Mouse (Mus musculus): ENCODE measurements at regions not wholly inside any gene's neighbourhood (a gene's known extent, or its start where the extent isn't known, plus 50 kb on each side); places are given as distances from the start of the nearest gene placed in this dataset.
A peak's percentile ranks its signal among the peaks of the same experiment; 100 is the strongest.

DNA sequence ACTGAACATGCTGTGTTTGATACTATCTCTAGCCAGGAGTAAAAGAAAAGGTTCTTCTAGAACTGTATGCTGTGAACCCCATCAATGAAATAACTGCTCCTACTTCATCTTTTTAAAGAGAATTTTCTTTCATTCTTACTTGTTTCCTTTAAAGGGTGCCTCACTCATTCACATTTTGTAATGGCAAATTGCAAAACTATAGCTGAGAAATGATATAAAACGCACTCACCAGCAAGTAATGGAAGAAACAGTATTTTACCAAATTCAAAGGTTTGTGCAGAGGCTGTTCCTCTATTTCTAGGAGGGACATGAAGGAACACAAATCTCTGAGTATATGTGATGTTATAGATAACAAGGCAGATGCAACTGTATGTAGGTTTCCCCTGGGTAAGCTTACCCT is 183.4 kb downstream of the Gm11146 start:
- H3K4me1 ChIP-seq (ENCODE audit: control insufficient read depth, insufficient read depth, low read length) = no peaks in the 10 kb centered on the region
- no peak overlapping the region for H3K4me2 ChIP-seq (replicated peaks; ENCODE audit: low read depth, low read length)
- no peak overlapping the region for H3K27ac ChIP-seq (ENCODE audit: low read depth, low read length)
- no peak overlapping the region for H3K9ac ChIP-seq (ENCODE audit: low read depth, low read length)
- WGBS = 85% methylated on average over 1 of the region's 1 CpGs
- H3K36me3 ChIP-seq (ENCODE audit: control insufficient read depth, insufficient read depth, low read length) = no peaks in the 10 kb centered on the region
- no peak overlapping the region for H3K4me3 ChIP-seq (ENCODE audit: low read length)
- no peaks in the 10 kb centered on the region for H3K27me3 ChIP-seq (ENCODE audit: control insufficient read depth, insufficient read depth, low read length)
- ATAC-seq (ENCODE audit: low FRiP score, low TSS enrichment) = no peak
- H3K9me3 ChIP-seq (ENCODE audit: control insufficient read depth, low read length) = no peaks in the 10 kb centered on the region

DNA sequence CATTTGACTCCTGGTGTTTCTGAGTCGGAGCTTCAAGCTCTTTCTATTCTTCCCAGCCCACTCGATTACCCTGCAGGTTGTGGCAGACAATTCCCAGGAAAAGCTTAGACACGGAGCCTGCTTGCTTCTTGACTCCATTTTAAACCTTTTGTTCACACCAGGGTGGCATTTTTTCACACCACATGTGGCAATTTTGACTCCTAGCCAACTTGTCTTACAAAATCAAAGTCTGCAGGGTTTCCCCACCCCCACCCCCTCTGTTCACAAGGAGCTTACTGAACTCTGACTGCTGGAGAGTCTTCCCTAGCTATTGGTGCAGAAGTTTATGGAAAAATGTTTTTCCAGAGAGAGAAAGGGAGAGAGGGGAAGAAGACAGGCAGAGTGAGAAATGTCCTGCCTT is 184.1 kb downstream of the Gm11146 start:
- 12% methylated on average over 3 of the region's 3 CpGs for WGBS
- Histone ChIP-seq H3K4me1 (ENCODE audit: control insufficient read depth, insufficient read depth, low read length) (no peaks in the 10 kb centered on the region), H3K4me3 (ENCODE audit: low read length) (no peak overlapping the region), H3K36me3 (ENCODE audit: control insufficient read depth, insufficient read depth, low read length) (no peaks in the 10 kb centered on the region), H3K9me3 (ENCODE audit: control insufficient read depth, low read length) (no peaks in the 10 kb centered on the region), H3K4me2 (replicated peaks; ENCODE audit: low read depth, low read length) (no peak overlapping the region), H3K9ac (ENCODE audit: low read depth, low read length) (no peak overlapping the region), H3K27me3 (ENCODE audit: control insufficient read depth, insufficient read depth, low read length) (no peaks in the 10 kb centered on the region), H3K27ac (ENCODE audit: low read depth, low read length) (no peak overlapping the region)
- no peak for ATAC-seq (ENCODE audit: low FRiP score, low TSS enrichment)

DNA sequence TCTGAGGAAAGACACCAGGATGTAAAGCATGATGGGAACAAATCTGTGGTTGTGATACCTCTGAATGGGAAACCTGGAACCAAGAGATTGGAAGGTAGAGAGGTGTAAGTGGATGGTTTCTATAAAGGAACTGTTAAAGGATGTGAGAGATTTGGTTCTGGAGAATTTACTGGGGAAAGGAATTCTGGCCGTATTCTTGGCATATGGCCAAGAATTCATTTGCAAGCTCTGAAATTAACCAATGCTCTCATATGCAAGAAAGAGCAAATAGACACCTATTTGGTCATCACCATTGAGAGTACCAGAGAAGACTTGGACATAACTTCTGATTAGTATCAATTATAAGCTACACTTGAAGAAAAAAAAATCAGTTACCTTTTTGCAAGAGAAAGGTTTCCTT is 187.3 kb downstream of the Gm11146 start:
- Histone ChIP-seq H3K36me3 (ENCODE audit: control insufficient read depth, insufficient read depth, low read length) (no peaks in the 10 kb centered on the region), H3K27ac (ENCODE audit: low read depth, low read length) (no peak overlapping the region), H3K9me3 (ENCODE audit: control insufficient read depth, low read length) (no peaks in the 10 kb centered on the region), H3K9ac (ENCODE audit: low read depth, low read length) (no peak overlapping the region), H3K27me3 (ENCODE audit: control insufficient read depth, insufficient read depth, low read length) (no peaks in the 10 kb centered on the region), H3K4me3 (ENCODE audit: low read length) (no peak overlapping the region), H3K4me2 (replicated peaks; ENCODE audit: low read depth, low read length) (no peak overlapping the region), H3K4me1 (ENCODE audit: control insufficient read depth, insufficient read depth, low read length) (no peaks in the 10 kb centered on the region)
- 48% methylated on average over 1 of the region's 1 CpGs for WGBS
- ATAC-seq (ENCODE audit: low FRiP score, low TSS enrichment) = no peak

DNA sequence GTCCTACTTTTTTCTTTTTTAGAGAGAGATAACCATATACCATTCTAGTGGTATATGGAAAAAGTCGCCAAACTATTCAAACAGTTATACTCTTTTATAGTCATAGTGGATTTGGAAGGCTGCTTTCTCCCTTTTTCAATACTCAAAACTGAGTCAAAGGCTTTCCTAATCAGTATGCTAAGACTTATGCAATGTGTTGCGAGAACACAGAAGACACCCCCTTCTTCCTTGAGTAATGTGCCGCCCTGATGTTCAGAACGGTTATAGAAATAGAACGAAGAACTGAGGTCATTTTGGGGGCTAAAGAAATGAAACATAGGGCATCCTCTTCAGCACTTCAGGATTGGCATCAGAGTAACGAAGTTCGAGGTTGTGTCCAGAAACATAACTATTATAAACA is 192.7 kb downstream of the Gm11146 start:
- Histone ChIP-seq H3K27me3 (ENCODE audit: control insufficient read depth, insufficient read depth, low read length) (no peaks in the 10 kb centered on the region), H3K4me1 (ENCODE audit: control insufficient read depth, insufficient read depth, low read length) (0 out of 2 replicates have a peak, but pooled peaks cover 5% of the 10 kb centered on the region), H3K4me2 (replicated peaks; ENCODE audit: low read depth, low read length) (no peak overlapping the region), H3K9me3 (ENCODE audit: control insufficient read depth, low read length) (no peaks in the 10 kb centered on the region), H3K9ac (ENCODE audit: low read depth, low read length) (no peak overlapping the region), H3K4me3 (ENCODE audit: low read length) (no peak overlapping the region), H3K27ac (ENCODE audit: low read depth, low read length) (no peak overlapping the region), H3K36me3 (ENCODE audit: control insufficient read depth, insufficient read depth, low read length) (no peaks in the 10 kb centered on the region)
- WGBS = 89% methylated on average over 7 of the region's 7 CpGs
- ATAC-seq (ENCODE audit: low FRiP score, low TSS enrichment) = no peak

DNA sequence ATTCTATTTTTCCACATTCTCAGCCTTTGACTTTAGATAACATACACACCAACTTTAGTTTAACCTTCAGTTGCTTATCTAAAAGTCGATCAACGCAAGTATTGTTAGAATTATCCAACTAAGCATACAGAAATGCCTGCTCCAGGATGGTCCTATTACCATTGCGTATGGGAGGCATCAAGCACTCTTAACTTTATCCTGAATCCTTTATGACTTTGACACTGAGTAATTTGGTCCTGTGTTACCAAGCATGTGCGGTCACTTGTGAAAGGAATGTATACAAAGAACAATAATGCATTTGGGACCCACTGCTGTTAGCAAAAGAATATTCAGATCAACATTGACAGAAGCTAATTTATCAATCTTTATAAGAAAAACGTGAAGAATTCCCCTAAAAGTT is 194.9 kb downstream of the Gm11146 start:
- Histone ChIP-seq H3K9me3 (ENCODE audit: control insufficient read depth, low read length) (no peaks in the 10 kb centered on the region), H3K4me1 (ENCODE audit: control insufficient read depth, insufficient read depth, low read length) (peaks cover 5% of the 10 kb centered on the region; the same call in 1 of the 2 replicates), H3K4me3 (ENCODE audit: low read length) (no peak overlapping the region), H3K9ac (ENCODE audit: low read depth, low read length) (no peak overlapping the region), H3K36me3 (ENCODE audit: control insufficient read depth, insufficient read depth, low read length) (no peaks in the 10 kb centered on the region), H3K27ac (ENCODE audit: low read depth, low read length) (no peak overlapping the region), H3K27me3 (ENCODE audit: control insufficient read depth, insufficient read depth, low read length) (no peaks in the 10 kb centered on the region), H3K4me2 (replicated peaks; ENCODE audit: low read depth, low read length) (no peak overlapping the region)
- 87% methylated on average over 5 of the region's 5 CpGs for WGBS
- no peak for ATAC-seq (ENCODE audit: low FRiP score, low TSS enrichment)

DNA sequence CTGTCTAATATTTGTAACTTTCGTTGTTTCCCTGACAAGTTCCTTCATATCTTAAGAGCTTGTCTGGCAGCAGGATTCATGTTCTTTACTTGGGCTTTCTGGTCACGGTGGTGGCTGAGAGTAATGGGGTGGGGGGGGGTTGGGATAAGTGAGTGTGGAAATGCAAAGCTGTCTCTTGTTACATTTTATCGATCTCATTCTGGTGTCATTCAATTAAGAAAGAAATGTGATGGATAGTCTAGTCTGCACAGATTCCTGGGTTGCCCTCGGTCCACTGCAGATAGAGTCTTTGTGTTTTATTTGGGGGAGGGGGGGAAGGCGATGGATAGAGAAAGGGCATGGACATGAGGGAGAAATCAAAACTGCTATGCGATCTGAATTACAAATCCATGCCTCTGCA is 196.0 kb downstream of the Gm11146 start:
- WGBS = 83% methylated on average over 6 of the region's 6 CpGs
- ATAC-seq (ENCODE audit: low FRiP score, low TSS enrichment) = no peak
- Histone ChIP-seq H3K36me3 (ENCODE audit: control insufficient read depth, insufficient read depth, low read length) (no peaks in the 10 kb centered on the region), H3K27ac (ENCODE audit: low read depth, low read length) (no peak overlapping the region), H3K9me3 (ENCODE audit: control insufficient read depth, low read length) (no peaks in the 10 kb centered on the region), H3K9ac (ENCODE audit: low read depth, low read length) (no peak overlapping the region), H3K4me2 (replicated peaks; ENCODE audit: low read depth, low read length) (no peak overlapping the region), H3K27me3 (ENCODE audit: control insufficient read depth, insufficient read depth, low read length) (no peaks in the 10 kb centered on the region), H3K4me3 (ENCODE audit: low read length) (no peak overlapping the region), H3K4me1 (ENCODE audit: control insufficient read depth, insufficient read depth, low read length) (peaks cover 9% of the 10 kb centered on the region)

DNA sequence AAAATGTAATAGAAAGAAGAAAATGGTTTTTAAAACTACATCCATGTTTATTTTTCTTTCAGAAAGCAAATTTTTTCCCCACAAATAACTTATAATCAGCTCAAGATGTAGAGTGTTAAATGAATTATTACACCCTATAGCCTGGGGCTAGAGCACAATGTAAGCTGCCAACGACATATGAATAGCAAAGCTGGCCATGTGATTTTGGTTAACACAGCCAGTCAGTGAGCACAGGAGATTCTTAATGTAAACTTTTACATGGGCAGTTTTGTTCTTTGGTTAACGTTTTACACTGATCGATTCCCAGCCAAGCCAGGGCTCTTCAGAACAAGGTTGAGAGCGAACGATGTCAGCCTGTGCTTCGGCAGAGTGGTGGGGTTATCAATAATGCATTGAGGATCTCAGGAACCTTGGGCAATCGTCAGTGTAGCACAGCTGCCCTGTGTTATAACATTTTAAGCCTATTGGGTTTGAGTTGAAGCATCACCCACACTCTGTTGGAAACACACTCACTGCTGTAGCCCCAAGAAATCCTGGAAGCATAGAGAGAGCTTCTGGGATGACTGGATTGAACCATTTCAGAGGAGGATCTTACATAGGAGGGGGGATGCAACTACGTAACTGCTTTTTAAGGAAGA is 196.6 kb downstream of the Gm11146 start:
- no peak overlapping the region for H3K27ac ChIP-seq (ENCODE audit: low read depth, low read length)
- peaks cover 13% of the 10 kb centered on the region for H3K4me1 ChIP-seq (ENCODE audit: control insufficient read depth, insufficient read depth, low read length)
- 78% methylated on average over 8 of the region's 8 CpGs for WGBS
- no peaks in the 10 kb centered on the region for H3K36me3 ChIP-seq (ENCODE audit: control insufficient read depth, insufficient read depth, low read length)
- H3K4me2 ChIP-seq (replicated peaks; ENCODE audit: low read depth, low read length) = no peak overlapping the region
- ATAC-seq (ENCODE audit: low FRiP score, low TSS enrichment) = no peak
- H3K9me3 ChIP-seq (ENCODE audit: control insufficient read depth, low read length) = no peaks in the 10 kb centered on the region
- H3K9ac ChIP-seq (ENCODE audit: low read depth, low read length) = no peak overlapping the region
- no peaks in the 10 kb centered on the region for H3K27me3 ChIP-seq (ENCODE audit: control insufficient read depth, insufficient read depth, low read length)
- no peak overlapping the region for H3K4me3 ChIP-seq (ENCODE audit: low read length)

DNA sequence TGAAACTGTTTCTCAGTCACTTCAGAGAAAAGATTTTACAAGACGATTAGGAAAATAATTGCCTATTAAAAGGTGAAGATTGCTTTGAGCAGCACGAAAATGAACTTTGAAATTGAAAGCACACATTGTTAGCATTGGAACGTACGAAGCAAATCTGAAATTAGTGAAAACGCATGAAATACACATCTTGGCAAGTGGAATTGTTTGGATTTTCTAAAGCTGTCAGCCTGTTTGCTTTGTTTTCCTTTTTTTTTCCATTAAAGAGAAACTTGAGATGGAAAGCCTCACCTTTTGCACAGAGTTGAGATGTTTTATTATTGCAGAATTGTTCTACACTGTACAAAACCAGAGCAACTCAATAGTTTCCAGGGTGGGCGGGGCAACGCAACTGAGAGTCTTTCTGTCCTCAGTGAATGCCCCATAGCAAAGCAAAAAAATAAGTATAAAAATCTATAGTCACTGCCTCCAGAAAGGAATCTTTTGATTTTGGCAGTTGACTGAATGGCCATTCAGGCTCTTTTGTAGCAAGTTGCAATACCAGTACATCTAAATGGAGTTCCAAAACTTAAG is 199.1 kb downstream of the Gm11146 start:
- WGBS = 62% methylated on average over 7 of the region's 7 CpGs
- peaks cover 21% of the 10 kb centered on the region for H3K4me1 ChIP-seq (ENCODE audit: control insufficient read depth, insufficient read depth, low read length)
- H3K4me2 ChIP-seq (replicated peaks; ENCODE audit: low read depth, low read length) = no peak overlapping the region
- no peak for ATAC-seq (ENCODE audit: low FRiP score, low TSS enrichment)
- no peaks in the 10 kb centered on the region for H3K36me3 ChIP-seq (ENCODE audit: control insufficient read depth, insufficient read depth, low read length)
- no peak overlapping the region for H3K9ac ChIP-seq (ENCODE audit: low read depth, low read length)
- H3K9me3 ChIP-seq (ENCODE audit: control insufficient read depth, low read length) = no peaks in the 10 kb centered on the region
- H3K27ac ChIP-seq (ENCODE audit: low read depth, low read length) = no peak overlapping the region
- no peak overlapping the region for H3K4me3 ChIP-seq (ENCODE audit: low read length)
- H3K27me3 ChIP-seq (ENCODE audit: control insufficient read depth, insufficient read depth, low read length) = no peaks in the 10 kb centered on the region

DNA sequence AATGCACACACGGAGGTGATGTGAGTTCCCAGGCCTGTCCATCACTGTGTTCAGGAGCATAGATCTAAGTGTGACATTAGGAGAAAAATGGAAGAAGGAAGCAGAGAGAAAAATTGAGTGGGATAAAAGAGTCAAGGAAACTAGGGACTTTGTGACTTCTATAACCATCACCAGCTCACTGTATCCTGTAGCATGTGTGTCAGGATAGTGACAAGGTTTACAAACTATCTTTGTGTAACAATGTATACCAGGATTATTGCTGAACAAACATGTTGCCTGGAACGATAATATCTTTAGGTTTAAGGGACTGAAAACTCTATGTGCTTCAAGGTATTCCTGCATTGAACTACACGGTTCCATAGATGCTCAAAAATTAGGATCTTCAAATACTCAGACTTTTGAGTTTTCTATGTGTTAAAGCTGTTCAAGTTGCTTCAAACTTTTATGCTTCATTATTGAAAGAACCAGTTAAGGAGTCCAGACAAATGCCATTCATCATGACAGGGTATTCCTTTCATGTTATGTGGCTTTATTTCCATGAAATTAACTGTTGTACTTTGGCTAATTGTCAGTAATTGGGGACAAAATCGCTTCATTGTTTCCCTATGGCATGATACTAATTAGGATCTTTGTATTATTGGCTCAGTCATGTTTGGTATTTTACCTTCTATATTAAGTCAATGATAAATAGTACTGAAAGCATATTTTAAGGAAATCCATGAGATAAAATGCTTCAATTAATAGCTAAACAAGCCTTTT is 200.5 kb downstream of the Gm11146 start:
- peak overlapping the region; percentile 27; the same call in 1 of the 2 replicates for H3K27ac ChIP-seq (ENCODE audit: low read depth, low read length)
- H3K4me2 ChIP-seq (replicated peaks; ENCODE audit: low read depth, low read length) = peak overlapping the region; percentile 50; the same call in 1 of the 2 replicates
- WGBS = 73% methylated on average over 4 of the region's 4 CpGs
- H3K9ac ChIP-seq (ENCODE audit: low read depth, low read length) = no peak overlapping the region; the same call in 1 of the 2 replicates
- no peaks in the 10 kb centered on the region for H3K27me3 ChIP-seq (ENCODE audit: control insufficient read depth, insufficient read depth, low read length)
- no peak overlapping the region for H3K4me3 ChIP-seq (ENCODE audit: low read length)
- H3K9me3 ChIP-seq (ENCODE audit: control insufficient read depth, low read length) = no peaks in the 10 kb centered on the region
- peaks cover 21% of the 10 kb centered on the region for H3K4me1 ChIP-seq (ENCODE audit: control insufficient read depth, insufficient read depth, low read length)
- ATAC-seq (ENCODE audit: low FRiP score, low TSS enrichment) = no peak
- no peaks in the 10 kb centered on the region for H3K36me3 ChIP-seq (ENCODE audit: control insufficient read depth, insufficient read depth, low read length)
